Mouse (Mus musculus) midbrain, embryonic 15.5 days (tissue): Measurements from ENCODE around the gene Pycr2. TPM values are rescaled to one million over a fixed set of nuclear protein-coding genes. Genes with fewer than 3 reads are reported as not detected.
"Not testable (repeated sequence)": the region's sequence is repeated elsewhere in the genome, so short reads cannot be mapped to it uniquely, and the experiment has no call there.

Experiments used
- ATAC-seq: fragments of 200-750 bp; cut with Nextera tagmentation; replicated peaks from 2 replicates; pipeline ENCODE4 v1.8.0; 2017; ENCODE audit warnings: moderate TSS enrichment
- H3K27ac ChIP-seq: fragments of 300-500 bp; sonication (generic); 2 replicates; pipeline ENCODE4 v1.5.1; 2015; ENCODE audit warnings: mild to moderate bottlenecking, inconsistent platforms
- H3K27me3 ChIP-seq: fragments of 300-500 bp; sonication (generic); replicated peaks from 2 replicates; pipeline ENCODE4 v1.6.1; 2015; ENCODE audit warnings: inconsistent platforms
- H3K36me3 ChIP-seq: fragments of 300-500 bp; sonication (generic); replicated peaks from 2 replicates; pipeline ENCODE4 v1.6.1; 2015; ENCODE audit warnings: inconsistent platforms
- H3K4me1 ChIP-seq: fragments of 300-500 bp; sonication (generic); 2 replicates; pipeline ENCODE4 v1.6.1; 2015; ENCODE audit warnings: inconsistent platforms
- H3K4me2 ChIP-seq: fragments of 300-500 bp; sonication (generic); 2 replicates; pipeline ENCODE4 v1.6.1; 2015; ENCODE audit warnings: inconsistent platforms, mild to moderate bottlenecking, moderate library complexity
- H3K4me3 ChIP-seq: fragments of 300-500 bp; sonication (generic); 2 replicates; pipeline ENCODE4 v1.5.1; 2015; ENCODE audit warnings: mild to moderate bottlenecking, inconsistent platforms
- H3K9ac ChIP-seq: fragments of 300-500 bp; sonication (generic); 2 replicates; pipeline ENCODE4 v1.6.1; 2015; ENCODE audit warnings: mild to moderate bottlenecking, inconsistent platforms
- H3K9me3 ChIP-seq: fragments of 300-500 bp; sonication (generic); 2 replicates; pipeline ENCODE4 v1.6.1; 2016; ENCODE audit warnings: inconsistent platforms
- WGBS: fragments of 180-500 bp; shearing (Covaris S2); methylation state at CpG from one replicate; pipeline ENCODE4 v1.1.7; 2015; ENCODE audit warnings: mixed read lengths; 5-methylcytosine and 5-hydroxymethylcytosine counted together
- polyA plus RNA-seq: library from polyadenylated mRNA; unstranded; fragments of >200 nt; fragmentation: Nextera tagmentation; extraction: Ambion mirVana; gene quantifications from 2 replicates; pipeline ENCODE4 v1.2.1, GENCODE M21; 2015

Gene Pycr2
- polyA plus RNA-seq, 1 experiment from 2014 or later = 76.7 TPM

GRCm38 (mm10) chr1:180931106-180931505 is 27.0 kb downstream of the Pycr2 start:
- ATAC-seq = no peak
- peaks cover 24% of the 10 kb centered on the region for H3K27me3 ChIP-seq
- H3K4me2 ChIP-seq = no peak overlapping the region
- H3K4me3 ChIP-seq = no peak overlapping the region
- 0 out of 2 replicates have a peak, but pooled peaks cover 2% of the 10 kb centered on the region for H3K4me1 ChIP-seq
- WGBS = 74% methylated on average over 3 of the region's 3 CpGs
- H3K27ac ChIP-seq = no peak overlapping the region
- no peaks in the 10 kb centered on the region for H3K9me3 ChIP-seq
- H3K36me3 ChIP-seq = no peaks in the 10 kb centered on the region
- H3K9ac ChIP-seq = no peak overlapping the region

- Histone ChIP-seq H3K4me2 (no peak overlapping the region), H3K4me1 (0 out of 2 replicates have a peak, but pooled peaks cover 2% of the 10 kb centered on the region), H3K9me3 (no peaks in the 10 kb centered on the region), H3K9ac (no peak overlapping the region), H3K4me3 (no peak overlapping the region), H3K27me3 (peaks cover 42% of the 10 kb centered on the region), H3K27ac (no peak overlapping the region), H3K36me3 (no peaks in the 10 kb centered on the region)
- WGBS = 11% methylated on average over 6 of the region's 6 CpGs
- ATAC-seq = no peak
Observed at GRCm38 (mm10) chr1:180933659-180934058, 29.6 kb downstream of the Pycr2 start.

- H3K9ac ChIP-seq = no peak within 1 kb of the TSS
- 14% methylated on average over 21 of the region's 21 CpGs for WGBS
- peaks cover 42% of the 10 kb centered on the region for H3K27me3 ChIP-seq
Observed at GRCm38 (mm10) chr1:180934467-180935419, 30.6 kb downstream of the Pycr2 start, which contains the start of gene Lefty1. Gene Lefty1, plus strand, starts transcription at chr1:180935022.

GRCm38 (mm10) chr1:180936610-180937398 is 32.7 kb downstream of the Pycr2 start:
- Histone ChIP-seq H3K4me3 (peak overlapping the region; percentile 15; the same call in 1 of the 2 replicates), H3K4me2 (peak overlapping the region; percentile 38), H3K27me3 (peaks cover 59% of the 10 kb centered on the region)
- H3K27ac ChIP-seq, H3K4me1 ChIP-seq, H3K9me3 ChIP-seq, ATAC-seq, H3K36me3 ChIP-seq, H3K9ac ChIP-seq: not testable (repeated sequence)
- WGBS = 2% methylated on average over 39 of the region's 41 CpGs

More at GRCm38 (mm10) chr1:180934467-180935419, 30.6 kb downstream of the Pycr2 start, which contains the start of gene Lefty1:
- H3K27ac ChIP-seq = no peak within 1 kb of the TSS
- H3K4me3 ChIP-seq = no peak within 1 kb of the TSS
- no peak for ATAC-seq
- H3K4me2 ChIP-seq = no peak within 1 kb of the TSS
- H3K9me3 ChIP-seq = no peaks in the 10 kb centered on the region
- 0 out of 2 replicates have a peak, but pooled peaks cover 2% of the 10 kb centered on the region for H3K4me1 ChIP-seq
- H3K36me3 ChIP-seq = no peaks in the 10 kb centered on the region

- H3K4me1 ChIP-seq = peaks cover 13% of the 10 kb centered on the region
- not testable (repeated sequence) for ATAC-seq, H3K36me3 ChIP-seq, H3K27ac ChIP-seq, H3K4me2 ChIP-seq, H3K9ac ChIP-seq, H3K4me3 ChIP-seq, H3K9me3 ChIP-seq
- peaks cover 67% of the 10 kb centered on the region for H3K27me3 ChIP-seq
- 19% methylated on average over 13 of the region's 13 CpGs for WGBS
Observed at GRCm38 (mm10) chr1:180937631-180938030, 33.5 kb downstream of the Pycr2 start.

GRCm38 (mm10) chr1:180938781-180939180 is 34.7 kb downstream of the Pycr2 start:
- H3K9ac ChIP-seq, H3K36me3 ChIP-seq, ATAC-seq, H3K9me3 ChIP-seq, H3K4me3 ChIP-seq, H3K4me2 ChIP-seq, H3K27ac ChIP-seq: not testable (repeated sequence)
- Histone ChIP-seq H3K4me1 (peaks cover 15% of the 10 kb centered on the region), H3K27me3 (peaks cover 73% of the 10 kb centered on the region)
- WGBS = 87% methylated on average over 2 of the region's 2 CpGs

- peaks cover 13% of the 10 kb centered on the region for H3K4me1 ChIP-seq
- H3K9ac ChIP-seq = no peak overlapping the region
- H3K4me2 ChIP-seq = no peak overlapping the region
- 86% methylated on average over 7 of the region's 7 CpGs for WGBS
- no peak overlapping the region for H3K4me3 ChIP-seq
- no peaks in the 10 kb centered on the region for H3K36me3 ChIP-seq
- peaks cover 58% of the 10 kb centered on the region for H3K27me3 ChIP-seq
- no peaks in the 10 kb centered on the region for H3K9me3 ChIP-seq
- no peak overlapping the region for H3K27ac ChIP-seq
- no peak for ATAC-seq
Observed at GRCm38 (mm10) chr1:180940776-180941460, 36.8 kb downstream of the Pycr2 start.

- 3% methylated on average over 18 of the region's 18 CpGs for WGBS
- H3K4me3 ChIP-seq = peak overlapping the region; percentile 56
- H3K9ac ChIP-seq = peak overlapping the region; percentile 30; the same call in 1 of the 2 replicates
- no peak for ATAC-seq
- no peaks in the 10 kb centered on the region for H3K36me3 ChIP-seq
- H3K27ac ChIP-seq = no peak overlapping the region
- H3K27me3 ChIP-seq = peaks cover 52% of the 10 kb centered on the region
- H3K4me1 ChIP-seq = peaks cover 13% of the 10 kb centered on the region
- peak overlapping the region; percentile 97 for H3K4me2 ChIP-seq
- no peaks in the 10 kb centered on the region for H3K9me3 ChIP-seq
Observed at GRCm38 (mm10) chr1:180941726-180942125, 37.6 kb downstream of the Pycr2 start.

GRCm38 (mm10) chr1:180942166-180943031 is 38.3 kb downstream of the Pycr2 start, which contains the start of gene Tmem63a:
Gene Tmem63a, plus strand, starts transcription at chr1:180942344.
- Histone ChIP-seq H3K9ac (peak within 1 kb of the TSS; percentile 30), H3K4me3 (peak within 1 kb of the TSS; percentile 56), H3K27ac (no peak within 1 kb of the TSS), H3K36me3 (no peaks in the 10 kb centered on the region), H3K4me2 (peak within 1 kb of the TSS; percentile 97), H3K27me3 (peaks cover 46% of the 10 kb centered on the region), H3K9me3 (no peaks in the 10 kb centered on the region), H3K4me1 (peaks cover 13% of the 10 kb centered on the region)
- peak; percentile 60; the same call in 1 of the 2 replicates for ATAC-seq
- under 1% methylated on average over 73 of the region's 73 CpGs for WGBS

- H3K9ac ChIP-seq = no peak overlapping the region
Observed at GRCm38 (mm10) chr1:180943032-180943644, 39.0 kb downstream of the Pycr2 start.

More at GRCm38 (mm10) chr1:180943032-180943644, 39.0 kb downstream of the Pycr2 start:
- WGBS = 45% methylated on average over 11 of the region's 11 CpGs
- Histone ChIP-seq H3K27me3 (peaks cover 39% of the 10 kb centered on the region), H3K36me3 (no peaks in the 10 kb centered on the region), H3K9me3 (no peaks in the 10 kb centered on the region), H3K4me1 (peaks cover 13% of the 10 kb centered on the region), H3K4me2 (peak overlapping the region; percentile 97), H3K4me3 (peak overlapping the region; percentile 56), H3K27ac (no peak overlapping the region)
- ATAC-seq = no peak
